Mouse (Mus musculus) embryonic facial prominence, embryonic 11.5 days (tissue): ENCODE measurements around the gene Dnajb4. TPM values are rescaled to one million over a fixed set of nuclear protein-coding genes. Genes with fewer than 3 reads are reported as not detected.
A peak's percentile ranks its signal among the peaks of the same experiment; 100 is the strongest.
"Not testable (repeated sequence)": the region's sequence is repeated elsewhere in the genome, so short reads cannot be mapped to it uniquely, and the experiment has no call there.

Experiments used
- ATAC-seq: fragments of 200-750 bp; cut with Nextera tagmentation; replicated peaks from 2 replicates; pipeline ENCODE4 v1.8.0; 2017; ENCODE audit warnings: low read depth; ENCODE audit not compliant: insufficient number of reproducible peaks, low FRiP score, low TSS enrichment
- DNase-seq: peaks from one replicate; pipeline ENCODE4 v3.0.0-alpha.2; 2015; ENCODE audit warnings: low spot score
- H3K27ac ChIP-seq: fragments of 300-500 bp; sonication (generic); replicated peaks from 2 replicates; pipeline ENCODE4 v1.5.1; 2014; ENCODE audit warnings: mild to moderate bottlenecking, low read depth, low read length, control low read depth
- H3K27me3 ChIP-seq: fragments of 300-500 bp; sonication (generic); 2 replicates; pipeline ENCODE4 v1.6.1; 2014; ENCODE audit warnings: mild to moderate bottlenecking, low read length, moderate library complexity, mixed read lengths; ENCODE audit not compliant: control insufficient read depth, insufficient read depth
- H3K36me3 ChIP-seq: fragments of 300-500 bp; sonication (generic); replicated peaks from 2 replicates; pipeline ENCODE4 v1.6.1; 2014; ENCODE audit warnings: low read depth, mild to moderate bottlenecking, low read length, moderate library complexity, mixed read lengths; ENCODE audit not compliant: control insufficient read depth, insufficient read depth
- H3K4me1 ChIP-seq: fragments of 300-500 bp; sonication (generic); 2 replicates; pipeline ENCODE4 v1.6.1; 2014; ENCODE audit warnings: low read length, mixed read lengths; ENCODE audit not compliant: control insufficient read depth, insufficient read depth
- H3K4me2 ChIP-seq: fragments of 300-500 bp; sonication (generic); 2 replicates; pipeline ENCODE4 v1.6.1; 2014; ENCODE audit warnings: low read depth, mild to moderate bottlenecking, control low read depth, low read length, moderate library complexity
- H3K4me3 ChIP-seq: fragments of 300-500 bp; sonication (generic); 2 replicates; pipeline ENCODE4 v1.5.1; 2014; ENCODE audit warnings: low read depth, low read length, control low read depth
- H3K9ac ChIP-seq: fragments of 300-500 bp; sonication (generic); replicated peaks from 2 replicates; pipeline ENCODE4 v1.6.1; 2014; ENCODE audit warnings: mild to moderate bottlenecking, control low read depth, low read length
- H3K9me3 ChIP-seq: fragments of 300-500 bp; sonication (generic); replicated peaks from 2 replicates; pipeline ENCODE4 v1.6.1; 2016; ENCODE audit warnings: mild to moderate bottlenecking, low read length, inconsistent platforms, mixed read lengths; ENCODE audit not compliant: control insufficient read depth
- WGBS: fragments of 180-500 bp; shearing (Covaris S2); extraction: QIAGEN DNeasy Blood & Tissue Kit; methylation state at CpG from one replicate; pipeline ENCODE4 v1.1.7; 2014; 5-methylcytosine and 5-hydroxymethylcytosine counted together
- polyA plus RNA-seq: library from polyadenylated mRNA; unstranded; fragments of >200 nt; fragmentation: Nextera tagmentation; extraction: Ambion mirVana; gene quantifications from 2 replicates; pipeline ENCODE4 v1.2.1, GENCODE M21; 2014

The Dnajb4 gene
- 31.1 and 32.6 TPM in 2 replicates for polyA plus RNA-seq

DNA sequence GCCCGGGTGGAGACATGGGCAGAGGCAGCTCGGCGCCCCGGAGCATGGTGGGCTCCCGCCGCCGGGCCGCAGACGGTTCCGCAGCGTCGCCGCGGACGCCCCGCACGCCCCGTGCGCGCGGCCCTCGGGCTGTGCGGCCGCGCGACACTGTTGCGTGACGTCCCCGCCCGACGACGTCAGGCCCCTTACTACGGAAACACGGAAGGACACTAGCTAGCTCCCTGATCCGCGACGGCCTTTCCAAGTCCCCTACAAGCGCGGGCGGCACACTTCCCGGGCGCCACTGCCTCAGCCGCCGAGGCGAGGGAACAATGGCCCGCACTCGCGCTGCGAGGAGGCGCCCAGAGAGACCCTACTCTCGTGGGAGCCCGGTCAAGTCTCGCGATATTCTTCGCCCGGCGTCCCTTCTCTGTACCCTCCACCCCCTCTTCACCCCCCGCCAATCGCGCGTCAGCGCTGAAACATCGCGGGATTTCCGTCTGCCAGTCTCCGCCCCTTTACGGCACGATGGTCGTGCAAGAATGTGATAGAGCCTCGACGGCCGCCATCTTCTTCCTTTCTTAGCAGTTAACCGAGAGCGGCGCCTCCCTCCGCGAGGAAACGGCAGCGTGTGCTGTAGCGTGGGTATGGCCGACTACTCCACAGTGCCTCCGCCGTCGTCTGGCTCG is at the start of gene Dnajb4, which contains the start of gene Fubp1:
TSS of gene Dnajb4 (minus strand) at position 336 of the 668 bp plus-strand sequence.
TSS of gene Fubp1 (plus strand) at position 456 of the 668 bp plus-strand sequence.
- ATAC-seq (peak; percentile 95), DNase-seq (peak; percentile 99)
- Histone ChIP-seq H3K27ac (peak within 1 kb of the TSS; percentile 99), H3K4me3 (peak within 1 kb of the TSS; percentile 97), H3K27me3 (no peaks in the 10 kb centered on the region), H3K9me3 (no peaks in the 10 kb centered on the region), H3K4me2 (peak within 1 kb of the TSS; percentile 78), H3K36me3 (no peaks in the 10 kb centered on the region; the same call in 1 of the 2 replicates), H3K9ac (peak within 1 kb of the TSS; percentile 100), H3K4me1 (peaks cover 3% of the 10 kb centered on the region; the same call in 1 of the 2 replicates)
- WGBS: under 1% methylated on average over 85 of the region's 85 CpGs

DNA sequence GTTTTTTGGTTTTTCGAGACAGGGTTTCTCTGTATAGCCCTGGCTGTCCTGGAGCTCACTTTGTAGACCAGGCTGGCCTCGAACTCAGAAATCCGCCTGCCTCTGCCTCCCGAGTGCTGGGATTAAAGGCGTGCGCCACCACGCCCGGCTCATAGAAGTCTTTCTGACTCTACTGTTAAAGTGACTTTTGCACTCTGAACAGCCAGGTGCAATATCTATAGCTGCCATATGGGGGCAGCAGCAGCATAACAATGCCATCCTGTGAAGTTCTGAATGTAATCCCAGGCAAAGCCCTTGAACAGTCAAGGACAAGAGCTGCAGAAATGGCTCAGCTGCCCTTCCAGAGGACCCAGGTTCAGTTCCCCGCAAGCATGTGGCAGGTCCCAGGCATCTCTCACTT is 49.3 kb upstream of the Dnajb4 start:
- H3K27ac ChIP-seq, ATAC-seq, H3K4me3 ChIP-seq, H3K9me3 ChIP-seq, H3K4me2 ChIP-seq, H3K36me3 ChIP-seq, H3K27me3 ChIP-seq, H3K9ac ChIP-seq, H3K4me1 ChIP-seq: not testable (repeated sequence)
- WGBS: 44% methylated on average over 8 of the region's 9 CpGs
- peak; percentile 88 for DNase-seq

DNA sequence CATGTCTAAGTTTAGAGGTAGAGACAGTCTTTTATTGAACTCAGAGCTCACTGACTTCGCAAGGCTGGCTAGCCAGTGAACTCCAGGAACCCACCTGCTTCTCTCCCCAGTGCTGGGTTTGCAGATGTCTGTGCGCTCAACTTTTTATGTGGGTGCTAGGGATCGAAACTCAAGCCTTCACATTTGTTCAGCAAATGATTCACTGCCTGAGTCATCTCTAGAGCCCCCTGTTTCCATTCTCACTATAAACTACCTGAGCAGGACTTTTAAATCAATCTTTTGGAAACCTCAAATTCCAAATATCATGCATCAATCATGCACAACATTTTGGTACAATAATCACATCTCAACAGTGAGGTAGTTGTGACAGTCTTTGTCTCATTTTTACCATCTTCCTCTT is 47.4 kb upstream of the Dnajb4 start:
- no peak overlapping the region for H3K27ac ChIP-seq
- H3K4me2 ChIP-seq: no peak overlapping the region
- H3K4me3 ChIP-seq: no peak overlapping the region
- H3K27me3 ChIP-seq: no peaks in the 10 kb centered on the region
- ATAC-seq: no peak
- WGBS: 89% methylated on average over 3 of the region's 3 CpGs
- no peak overlapping the region for H3K9ac ChIP-seq
- H3K36me3 ChIP-seq: no peaks in the 10 kb centered on the region
- no peak for DNase-seq
- H3K4me1 ChIP-seq: no peaks in the 10 kb centered on the region; the same call in 1 of the 2 replicates
- no peaks in the 10 kb centered on the region for H3K9me3 ChIP-seq

DNA sequence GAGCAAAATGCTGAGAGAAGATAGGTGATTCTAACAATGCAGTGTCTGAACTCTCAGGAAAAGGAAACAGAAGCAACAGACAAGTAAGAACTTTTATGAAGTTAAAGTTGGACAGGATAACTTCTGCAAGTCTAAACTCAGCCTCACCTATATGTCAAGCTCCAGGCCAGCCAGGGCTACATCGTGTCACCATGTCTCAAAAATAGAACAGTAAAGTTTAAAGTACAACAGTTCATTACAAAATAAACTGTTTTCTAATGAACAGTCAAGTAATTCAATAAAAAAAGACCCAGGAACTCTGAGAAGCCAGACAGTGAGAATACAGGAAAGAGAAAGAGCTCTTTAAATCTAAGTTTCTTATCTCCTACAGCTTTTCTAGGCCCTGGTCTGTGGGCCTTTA is 40.4 kb upstream of the Dnajb4 start:
- Histone ChIP-seq H3K36me3 (no peaks in the 10 kb centered on the region), H3K4me3 (no peak overlapping the region), H3K4me1 (no peaks in the 10 kb centered on the region), H3K27me3 (no peaks in the 10 kb centered on the region), H3K9ac (no peak overlapping the region), H3K4me2 (no peak overlapping the region), H3K27ac (no peak overlapping the region), H3K9me3 (no peaks in the 10 kb centered on the region)
- ATAC-seq: no peak
- 97% methylated on average over 1 of the region's 1 CpGs for WGBS
- no peak for DNase-seq

DNA sequence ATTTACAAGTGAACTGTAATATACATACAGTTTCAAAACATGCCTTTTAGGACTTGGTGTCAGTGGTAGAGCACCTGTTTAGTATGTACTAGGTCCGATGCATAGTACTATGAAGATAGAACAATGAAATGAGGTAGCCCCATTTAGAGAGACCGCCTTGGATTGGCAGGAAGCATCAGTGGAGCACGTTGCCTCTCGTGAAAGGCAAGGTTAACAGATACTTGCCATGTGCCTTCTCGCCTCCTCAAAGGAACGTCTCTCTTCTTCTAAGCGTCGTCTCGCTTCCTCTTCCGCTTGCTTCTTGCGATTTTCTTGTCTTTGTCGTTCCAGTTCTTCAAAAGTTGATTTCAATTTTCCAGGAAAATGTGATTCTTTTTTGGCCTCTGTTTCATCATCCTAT is 37.6 kb upstream of the Dnajb4 start:
- 86% methylated on average over 12 of the region's 12 CpGs for WGBS

DNA sequence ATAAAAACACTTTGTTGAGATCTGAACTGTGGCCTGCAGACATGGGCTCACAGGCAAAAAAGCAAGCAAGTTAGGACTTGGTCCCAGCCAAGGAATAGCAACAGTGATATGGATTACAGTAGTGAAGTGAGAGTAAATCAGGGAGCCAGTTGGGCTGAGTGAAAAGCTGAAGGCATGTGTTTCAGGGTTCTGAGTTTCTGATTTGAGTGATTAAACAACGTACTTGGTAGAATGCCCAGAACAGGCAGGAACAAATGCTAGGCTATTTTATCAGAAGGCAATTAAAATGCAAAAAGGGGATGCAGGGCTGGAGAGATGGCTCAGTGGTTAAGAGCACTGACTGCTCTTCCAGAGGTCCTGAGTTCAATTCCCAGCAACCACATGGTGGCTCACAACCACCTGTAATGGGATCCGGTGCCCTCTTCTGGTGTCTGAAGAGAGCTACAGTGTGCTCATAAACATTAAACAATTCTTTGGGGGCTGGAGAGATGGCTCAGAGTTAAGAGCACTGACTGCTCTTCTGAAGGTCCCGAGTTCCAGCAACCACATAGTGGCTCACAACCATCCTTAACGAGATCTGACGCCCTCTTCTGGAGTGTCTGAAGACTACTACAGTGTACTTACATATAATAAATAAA is 35.3 kb upstream of the Dnajb4 start:
- H3K9ac ChIP-seq: no peak overlapping the region
- no peak overlapping the region for H3K4me3 ChIP-seq
- no peaks in the 10 kb centered on the region for H3K27me3 ChIP-seq
- DNase-seq: no peak
- H3K9me3 ChIP-seq: no peaks in the 10 kb centered on the region
- ATAC-seq: no peak
- no peaks in the 10 kb centered on the region for H3K36me3 ChIP-seq
- WGBS: 80% methylated on average over 5 of the region's 5 CpGs
- no peak overlapping the region for H3K4me2 ChIP-seq
- no peak overlapping the region for H3K27ac ChIP-seq
- no peaks in the 10 kb centered on the region for H3K4me1 ChIP-seq

More for the DNA sequence above, 37.6 kb upstream of the Dnajb4 start:
- no peaks in the 10 kb centered on the region for H3K9me3 ChIP-seq
- H3K4me2 ChIP-seq: no peak overlapping the region
- ATAC-seq (no peak), DNase-seq (no peak)
- H3K4me3 ChIP-seq: no peak overlapping the region
- no peaks in the 10 kb centered on the region for H3K4me1 ChIP-seq
- no peak overlapping the region for H3K27ac ChIP-seq
- H3K9ac ChIP-seq: no peak overlapping the region
- no peaks in the 10 kb centered on the region for H3K27me3 ChIP-seq
- no peaks in the 10 kb centered on the region for H3K36me3 ChIP-seq

DNA sequence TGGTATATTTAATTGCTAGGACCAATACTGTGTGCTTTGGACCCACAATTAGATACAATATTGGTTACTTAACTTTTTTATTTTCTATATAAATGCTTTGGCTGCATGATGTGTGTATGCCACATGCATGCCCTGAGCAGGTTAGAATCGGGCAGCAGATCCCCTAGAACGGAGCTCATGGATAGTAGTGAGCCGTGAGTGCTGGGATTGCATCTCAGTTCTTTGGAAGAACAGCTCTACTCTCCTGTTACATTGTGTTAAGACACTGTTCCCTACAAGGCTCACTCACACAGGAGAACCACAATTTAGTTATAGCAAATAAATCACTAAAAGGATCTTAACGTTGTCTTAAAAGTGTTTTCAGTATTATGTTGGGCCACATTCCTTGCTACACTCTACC is 33.2 kb upstream of the Dnajb4 start:
- H3K36me3 ChIP-seq: no peaks in the 10 kb centered on the region
- H3K4me3 ChIP-seq: no peak overlapping the region
- H3K9me3 ChIP-seq: no peaks in the 10 kb centered on the region
- H3K4me1 ChIP-seq: no peaks in the 10 kb centered on the region
- no peaks in the 10 kb centered on the region for H3K27me3 ChIP-seq
- ATAC-seq (no peak), DNase-seq (no peak)
- WGBS: 70% methylated on average over 4 of the region's 4 CpGs
- H3K4me2 ChIP-seq: no peak overlapping the region
- no peak overlapping the region for H3K27ac ChIP-seq
- no peak overlapping the region for H3K9ac ChIP-seq

DNA sequence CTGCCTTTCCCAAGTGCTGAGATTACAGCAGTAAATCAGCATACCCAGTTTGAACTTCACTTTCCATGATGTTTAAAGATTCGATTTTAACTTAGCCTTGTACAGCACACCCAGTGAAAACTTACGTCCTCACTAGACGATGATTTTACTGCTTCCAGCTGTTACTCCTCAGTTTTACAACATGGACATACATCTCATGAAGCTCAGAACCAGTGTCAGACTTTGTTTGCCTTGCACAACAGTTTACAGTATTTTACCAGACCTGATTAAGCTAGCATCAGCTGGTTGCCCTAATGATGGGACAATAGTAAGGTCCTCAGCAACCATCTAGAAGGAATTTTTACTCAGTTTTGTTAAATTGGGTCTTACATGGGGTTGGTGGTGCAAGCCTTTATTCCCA is 31.0 kb upstream of the Dnajb4 start:
- ATAC-seq: no peak
- no peaks in the 10 kb centered on the region for H3K36me3 ChIP-seq
- H3K4me2 ChIP-seq: no peak overlapping the region
- no peak overlapping the region for H3K4me3 ChIP-seq
- no peak for DNase-seq
- H3K9ac ChIP-seq: no peak overlapping the region
- H3K4me1 ChIP-seq: no peaks in the 10 kb centered on the region
- H3K27me3 ChIP-seq: no peaks in the 10 kb centered on the region
- no peak overlapping the region for H3K27ac ChIP-seq
- H3K9me3 ChIP-seq: no peaks in the 10 kb centered on the region
- WGBS: 87% methylated on average over 3 of the region's 3 CpGs
